Mouse (Mus musculus) lung, embryonic 15.5 days (tissue): ENCODE measurements around the gene Taf12. TPM values are rescaled to one million over a fixed set of nuclear protein-coding genes. Genes with fewer than 3 reads are reported as not detected.
A peak's percentile ranks its signal among the peaks of the same experiment; 100 is the strongest.

ENCODE experiments used
- ATAC-seq: fragments of 200-750 bp; cut with Nextera tagmentation; 2 replicates; pipeline ENCODE4 v1.8.0; 2017; ENCODE audit warnings: moderate number of reproducible peaks, borderline replicate concordance; ENCODE audit not compliant: low FRiP score, low TSS enrichment; ENCODE audit errors: extremely low read depth
- H3K27ac ChIP-seq: fragments of 300-500 bp; sonication (generic); 2 replicates; pipeline ENCODE4 v1.5.1; 2015; ENCODE audit warnings: moderate library complexity, mild to moderate bottlenecking, inconsistent platforms
- H3K27me3 ChIP-seq: fragments of 300-500 bp; sonication (generic); 2 replicates; pipeline ENCODE4 v1.6.1; 2015; ENCODE audit warnings: inconsistent platforms
- H3K36me3 ChIP-seq: fragments of 300-500 bp; sonication (generic); 2 replicates; pipeline ENCODE4 v1.6.1; 2015; ENCODE audit warnings: inconsistent platforms
- H3K4me1 ChIP-seq: fragments of 300-500 bp; sonication (generic); 2 replicates; pipeline ENCODE4 v1.6.1; 2015; ENCODE audit warnings: inconsistent platforms
- H3K4me2 ChIP-seq: fragments of 300-500 bp; sonication (generic); 2 replicates; pipeline ENCODE4 v1.6.1; 2015; ENCODE audit warnings: inconsistent platforms, mild to moderate bottlenecking, moderate library complexity
- H3K4me3 ChIP-seq: fragments of 300-500 bp; sonication (generic); 2 replicates; pipeline ENCODE4 v1.5.1; 2015; ENCODE audit warnings: mild to moderate bottlenecking, inconsistent platforms
- H3K9ac ChIP-seq: fragments of 300-500 bp; sonication (generic); 2 replicates; pipeline ENCODE4 v1.6.1; 2015; ENCODE audit warnings: inconsistent platforms
- H3K9me3 ChIP-seq: fragments of 300-500 bp; sonication (generic); 2 replicates; pipeline ENCODE4 v1.6.1; 2016; ENCODE audit warnings: inconsistent platforms
- WGBS: fragments of 180-500 bp; shearing (Covaris S2); methylation state at CpG from one replicate; pipeline ENCODE4 v1.1.7; 2015; 5-methylcytosine and 5-hydroxymethylcytosine counted together
- polyA plus RNA-seq: library from polyadenylated mRNA; unstranded; fragments of >200 nt; fragmentation: Nextera tagmentation; extraction: Ambion mirVana; gene quantifications from 2 replicates; pipeline ENCODE4 v1.2.1, GENCODE M21; 2015

Gene Taf12
- polyA plus RNA-seq, 1 experiment from 2014 or later = 48.5 TPM

GRCm38 (mm10) chr4:132256384-132256783 lies 17.8 kb upstream of the Taf12 start:
- 83% methylated on average over 3 of the region's 3 CpGs for WGBS
- Histone ChIP-seq H3K9ac (no peak overlapping the region), H3K4me1 (peaks cover 17% of the 10 kb centered on the region), H3K9me3 (no peaks in the 10 kb centered on the region), H3K4me2 (no peak overlapping the region), H3K27me3 (no peaks in the 10 kb centered on the region), H3K36me3 (peaks cover 6% of the 10 kb centered on the region), H3K4me3 (no peak overlapping the region), H3K27ac (no peak overlapping the region)
- ATAC-seq = no peak

DNA sequence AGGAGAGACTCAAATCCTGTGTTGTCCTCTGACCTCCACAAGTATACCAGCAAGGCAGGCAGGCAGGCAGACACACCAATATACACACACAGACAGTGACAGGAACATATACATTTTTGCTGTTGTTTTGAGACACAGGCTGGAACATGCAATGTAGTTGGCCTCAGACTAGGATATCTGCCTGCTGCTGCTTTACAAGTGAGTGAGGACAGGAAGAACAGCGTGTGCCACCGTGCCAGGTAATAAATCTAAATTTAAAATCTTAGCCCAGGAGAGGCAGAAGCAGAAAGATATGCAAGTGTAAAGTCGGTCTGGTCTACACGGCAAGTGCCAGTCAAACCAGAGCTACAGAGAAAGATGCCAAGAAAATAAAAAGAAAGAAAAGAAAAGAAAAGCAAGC lies 14.9 kb upstream of the Taf12 start:
- H3K27me3 ChIP-seq = no peaks in the 10 kb centered on the region
- no peaks in the 10 kb centered on the region for H3K9me3 ChIP-seq
- peaks cover 25% of the 10 kb centered on the region for H3K4me1 ChIP-seq
- no peak for ATAC-seq
- no peak overlapping the region for H3K4me3 ChIP-seq
- 65% methylated on average over 4 of the region's 4 CpGs for WGBS
- H3K4me2 ChIP-seq = peak overlapping the region; percentile 68
- no peaks in the 10 kb centered on the region for H3K36me3 ChIP-seq
- H3K9ac ChIP-seq = no peak overlapping the region
- no peak overlapping the region for H3K27ac ChIP-seq

DNA sequence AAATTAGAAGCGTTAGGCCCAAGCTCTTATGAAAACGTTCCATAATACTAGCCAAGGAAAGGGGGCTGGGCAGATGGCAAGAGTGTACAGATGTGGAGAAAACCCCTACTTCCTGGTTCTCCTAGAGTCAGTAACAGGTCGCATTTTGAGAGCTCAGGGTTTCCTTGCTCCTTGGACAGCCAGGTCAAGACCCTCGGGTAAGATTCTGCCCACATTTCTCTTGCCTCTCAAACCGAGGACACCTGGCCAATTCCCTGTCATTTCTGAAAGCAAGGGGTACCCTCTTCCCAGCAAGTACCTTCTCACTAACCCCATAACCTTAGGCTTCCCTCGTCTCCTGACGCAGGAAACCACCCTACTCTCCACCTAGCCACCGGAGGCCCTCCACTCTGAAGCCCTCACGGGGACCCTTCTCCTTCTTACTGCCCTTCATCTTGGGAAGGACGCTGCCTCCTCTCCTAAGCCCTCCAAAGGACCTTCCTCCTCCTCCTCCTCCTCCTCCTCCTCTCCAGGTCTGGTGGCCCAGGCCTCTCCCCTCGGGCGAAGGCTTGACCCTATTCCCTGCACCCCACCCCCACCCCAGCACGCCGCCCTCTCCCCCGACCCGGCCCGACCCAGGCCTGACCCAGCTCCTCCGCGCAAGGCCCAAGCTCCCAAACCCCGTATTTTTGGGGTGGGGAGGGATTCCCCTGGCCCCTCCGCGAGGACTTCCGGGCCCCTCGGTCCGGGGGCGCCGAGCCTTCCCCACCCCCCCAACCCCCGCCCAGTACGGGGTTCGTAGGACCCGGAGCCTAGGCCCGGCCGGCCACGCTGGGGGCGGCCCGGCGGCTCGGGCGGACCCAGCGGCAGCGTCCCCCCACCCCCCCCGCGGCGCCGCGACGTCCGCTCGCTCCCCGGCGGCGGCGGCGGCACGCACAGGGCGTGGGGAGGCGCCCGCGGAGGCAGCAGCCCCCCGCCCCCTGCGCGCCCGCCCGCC lies 13.5 kb upstream of the Taf12 start:
- peak; percentile 89 for ATAC-seq
- Histone ChIP-seq H3K4me3 (peak overlapping the region; percentile 77), H3K9ac (peak overlapping the region; percentile 82), H3K9me3 (no peaks in the 10 kb centered on the region), H3K36me3 (no peaks in the 10 kb centered on the region), H3K4me2 (peak overlapping the region; percentile 68), H3K27me3 (no peaks in the 10 kb centered on the region), H3K27ac (peak overlapping the region; percentile 95), H3K4me1 (peaks cover 22% of the 10 kb centered on the region)
- WGBS = 1% methylated on average over 27 of the region's 64 CpGs

- Histone ChIP-seq H3K9me3 (no peaks in the 10 kb centered on the region), H3K4me2 (peak within 1 kb of the TSS; percentile 72), H3K9ac (peak within 1 kb of the TSS; percentile 82), H3K4me3 (peak within 1 kb of the TSS; percentile 77), H3K4me1 (peaks cover 22% of the 10 kb centered on the region), H3K36me3 (no peaks in the 10 kb centered on the region), H3K27ac (peak within 1 kb of the TSS; percentile 95), H3K27me3 (no peaks in the 10 kb centered on the region)
- 16% methylated on average over 26 of the region's 49 CpGs for WGBS
- peak; percentile 88 for ATAC-seq
Observed at GRCm38 (mm10) chr4:132261514-132262357, 12.4 kb upstream of the Taf12 start, which contains the start of gene Gmeb1. Gene Gmeb1 (minus strand): TSS chr4:132261602.

DNA sequence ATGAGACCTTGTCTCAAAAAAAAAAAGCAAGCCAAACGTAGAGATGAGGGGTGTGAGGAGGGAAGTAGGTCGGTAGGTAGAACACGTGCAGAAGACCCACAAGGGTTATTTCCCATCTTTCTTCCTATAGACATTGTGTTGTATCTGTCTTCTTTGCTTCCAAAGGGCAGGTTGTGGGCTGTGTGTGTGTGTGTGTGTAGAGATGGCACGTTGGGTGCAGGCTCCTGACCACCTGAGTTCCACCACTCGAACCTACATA lies 11.9 kb upstream of the Taf12 start:
- peak overlapping the region; percentile 95; the same call in 1 of the 2 replicates for H3K27ac ChIP-seq
- WGBS = 62% methylated on average over 5 of the region's 5 CpGs

GRCm38 (mm10) chr4:132263313-132263712 lies 10.9 kb upstream of the Taf12 start:
- Histone ChIP-seq H3K27ac (no peak overlapping the region), H3K36me3 (no peaks in the 10 kb centered on the region), H3K9ac (no peak overlapping the region), H3K27me3 (no peaks in the 10 kb centered on the region), H3K4me1 (peaks cover 22% of the 10 kb centered on the region), H3K4me2 (no peak overlapping the region), H3K4me3 (no peak overlapping the region), H3K9me3 (no peaks in the 10 kb centered on the region)
- WGBS = 92% methylated on average over 7 of the region's 7 CpGs
- no peak for ATAC-seq

More for the DNA sequence above, 11.9 kb upstream of the Taf12 start:
- H3K27me3 ChIP-seq = no peaks in the 10 kb centered on the region
- peak overlapping the region; percentile 72; the same call in 1 of the 2 replicates for H3K4me2 ChIP-seq
- ATAC-seq = no peak
- peaks cover 22% of the 10 kb centered on the region for H3K4me1 ChIP-seq
- H3K9ac ChIP-seq = no peak overlapping the region
- H3K4me3 ChIP-seq = no peak overlapping the region; the same call in 1 of the 2 replicates
- no peaks in the 10 kb centered on the region for H3K9me3 ChIP-seq
- H3K36me3 ChIP-seq = no peaks in the 10 kb centered on the region

- no peak for ATAC-seq
Observed at GRCm38 (mm10) chr4:132266835-132267349, 7.3 kb upstream of the Taf12 start.

GRCm38 (mm10) chr4:132268871-132269739 lies 5.1 kb upstream of the Taf12 start:
- H3K9ac ChIP-seq = no peak overlapping the region
- H3K4me1 ChIP-seq = peaks cover 12% of the 10 kb centered on the region
- peak overlapping the region; percentile 92 for H3K27ac ChIP-seq
- no peak overlapping the region for H3K4me2 ChIP-seq
- no peak; the same call in 1 of the 2 replicates for ATAC-seq
- no peaks in the 10 kb centered on the region for H3K27me3 ChIP-seq
- H3K36me3 ChIP-seq = no peaks in the 10 kb centered on the region
- H3K4me3 ChIP-seq = no peak overlapping the region
- no peaks in the 10 kb centered on the region for H3K9me3 ChIP-seq
- WGBS = 5% methylated on average over 6 of the region's 6 CpGs

More at GRCm38 (mm10) chr4:132266835-132267349, 7.3 kb upstream of the Taf12 start:
- Histone ChIP-seq H3K9me3 (no peaks in the 10 kb centered on the region), H3K36me3 (no peaks in the 10 kb centered on the region), H3K4me3 (no peak overlapping the region), H3K27me3 (no peaks in the 10 kb centered on the region), H3K4me1 (peaks cover 8% of the 10 kb centered on the region), H3K27ac (no peak overlapping the region), H3K4me2 (no peak overlapping the region), H3K9ac (no peak overlapping the region)
- 77% methylated on average over 3 of the region's 3 CpGs for WGBS

GRCm38 (mm10) chr4:132269740-132270560 lies 4.2 kb upstream of the Taf12 start:
- no peaks in the 10 kb centered on the region for H3K36me3 ChIP-seq
- ATAC-seq = peak; percentile 77
- H3K4me3 ChIP-seq = peak overlapping the region; percentile 37
- no peaks in the 10 kb centered on the region for H3K27me3 ChIP-seq
- H3K4me1 ChIP-seq = peaks cover 12% of the 10 kb centered on the region
- peak overlapping the region; percentile 51 for H3K9ac ChIP-seq
- under 1% methylated on average over 35 of the region's 35 CpGs for WGBS
- H3K9me3 ChIP-seq = no peaks in the 10 kb centered on the region
- peak overlapping the region; percentile 92 for H3K27ac ChIP-seq
- peak overlapping the region; percentile 72 for H3K4me2 ChIP-seq

DNA sequence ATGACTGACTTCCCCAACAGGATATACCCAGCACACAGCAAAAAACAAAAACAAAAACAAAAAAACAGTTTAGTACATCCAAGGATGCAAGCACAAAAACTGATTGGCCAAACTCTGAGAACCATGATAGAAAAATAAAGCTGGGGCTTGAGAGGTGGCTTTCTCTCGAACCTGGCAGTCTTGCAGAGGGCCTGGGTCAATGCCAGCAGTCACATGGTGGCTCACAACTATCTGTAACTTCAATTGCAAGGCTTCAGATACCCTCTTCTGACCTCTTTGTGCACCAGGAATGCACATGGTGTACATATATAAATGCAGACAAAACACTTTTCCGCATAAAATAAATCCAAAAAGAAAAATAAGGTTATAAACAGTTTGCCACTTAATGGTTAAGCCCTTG lies 1.0 kb upstream of the Taf12 start:
- peak overlapping the region; percentile 62 for H3K4me3 ChIP-seq
- H3K36me3 ChIP-seq = no peaks in the 10 kb centered on the region
- WGBS = 40% methylated on average over 2 of the region's 2 CpGs
- ATAC-seq = no peak
- H3K9ac ChIP-seq = peak overlapping the region; percentile 77
- H3K27me3 ChIP-seq = no peaks in the 10 kb centered on the region
- H3K27ac ChIP-seq = peak overlapping the region; percentile 91; the same call in 1 of the 2 replicates
- H3K4me1 ChIP-seq = peaks cover 18% of the 10 kb centered on the region
- H3K4me2 ChIP-seq = peak overlapping the region; percentile 69
- no peaks in the 10 kb centered on the region for H3K9me3 ChIP-seq
